Mouse (Mus musculus) megakaryocyte, embryonic 14.5 days (primary cell): ENCODE data around the gene Sdccag8.

Source experiments
- FLI1 ChIP-seq: IDR thresholded peaks from 2 replicates; pipeline ENCODE4 v1.6.1; 2012; ENCODE audit warnings: low read length, inconsistent platforms, mixed read lengths
- GATA1 ChIP-seq: IDR thresholded peaks from 3 replicates; pipeline ENCODE4 v1.6.1; 2012; ENCODE audit warnings: mixed read lengths, low read length, inconsistent platforms, borderline replicate concordance

GRCm38 (mm10) chr1:176943126-176943525 is 128.7 kb downstream of the Sdccag8 start:
- no peak for TF ChIP-seq FLI1
- TF ChIP-seq GATA1: no peak
